Mouse (Mus musculus) liver, adult (tissue): ENCODE results near the gene Sec61b.

Source experiments
- GATA4 ChIP-seq: IDR thresholded peaks from 2 replicates; pipeline ENCODE4 v1.6.1; 2014; ENCODE audit warnings: mild to moderate bottlenecking, low read length; ENCODE audit not compliant: insufficient replicate concordance

Gene Sec61b

DNA sequence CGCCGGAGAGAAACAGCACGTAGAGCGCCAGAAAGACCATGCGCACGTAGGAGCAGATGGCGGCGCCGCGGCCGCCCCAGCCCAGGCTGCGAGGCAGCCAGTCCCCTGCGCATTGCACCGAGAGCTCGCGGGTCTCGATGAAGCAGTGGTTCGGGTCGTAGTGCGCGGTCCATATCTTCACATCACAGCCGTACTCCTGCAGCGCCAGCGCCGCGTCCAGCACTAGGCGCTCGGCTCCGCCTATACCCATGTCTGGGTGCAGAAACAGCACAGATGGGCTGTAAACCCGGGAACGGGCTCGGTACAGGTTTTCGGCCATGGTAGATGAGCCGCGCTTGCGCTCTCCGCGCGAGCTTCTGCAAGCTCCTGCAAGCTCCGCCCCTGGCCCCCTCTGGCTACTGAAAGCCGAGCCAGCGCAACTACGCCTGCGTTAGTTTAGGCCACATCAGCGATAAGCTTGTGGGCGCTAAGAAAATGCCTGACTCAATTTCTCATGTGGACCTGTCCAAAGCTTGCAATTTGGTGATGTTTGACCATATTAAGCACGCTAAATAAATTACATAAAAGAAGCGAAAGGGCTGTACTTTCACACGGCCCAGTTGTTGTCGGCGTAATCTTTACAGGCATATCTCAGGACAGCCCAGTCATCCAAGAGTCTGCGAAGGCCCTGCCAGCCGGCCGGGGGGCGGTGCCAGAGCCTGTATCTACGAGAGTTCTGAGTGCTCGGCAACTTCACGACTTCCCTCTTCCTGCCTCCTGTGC lies at the start of gene Sec61b, which contains the start of gene Alg2:
TSS of gene Sec61b (plus strand) at position 691 of the 762 bp plus-strand sequence.
TSS of gene Alg2 (minus strand) at position 366 of the 762 bp plus-strand sequence.
- TF ChIP-seq GATA4 = peak; percentile 92

DNA sequence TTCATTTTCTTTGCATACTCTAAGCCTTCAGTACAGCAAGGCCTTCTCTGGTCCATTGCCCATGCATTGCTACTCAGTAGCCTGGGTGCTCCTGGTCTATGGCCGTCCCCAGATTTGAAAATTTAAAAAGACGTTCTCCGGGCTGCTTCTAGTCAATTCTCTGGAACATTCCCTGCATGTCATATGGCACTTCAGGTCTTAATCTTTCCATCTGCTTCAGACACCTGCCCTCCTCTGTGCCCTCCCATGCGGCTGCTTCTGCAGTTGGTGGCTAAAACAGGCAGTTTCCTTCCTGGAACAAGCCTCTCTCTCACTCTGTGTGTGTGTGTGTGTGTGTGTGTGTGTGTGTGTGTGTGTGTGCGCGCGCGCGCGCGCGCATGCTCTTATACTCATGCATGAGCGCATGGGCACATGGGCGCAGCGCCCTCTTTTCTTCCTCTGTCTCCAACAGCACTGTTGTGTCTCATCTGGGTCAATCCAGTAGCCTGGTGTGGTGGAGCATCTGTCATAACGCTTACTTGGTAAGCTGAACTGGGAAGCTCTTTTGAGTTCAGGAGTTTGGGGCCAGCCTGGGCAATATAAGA lies 49.1 kb upstream of the Sec61b start:
- TF ChIP-seq GATA4 = no peak

DNA sequence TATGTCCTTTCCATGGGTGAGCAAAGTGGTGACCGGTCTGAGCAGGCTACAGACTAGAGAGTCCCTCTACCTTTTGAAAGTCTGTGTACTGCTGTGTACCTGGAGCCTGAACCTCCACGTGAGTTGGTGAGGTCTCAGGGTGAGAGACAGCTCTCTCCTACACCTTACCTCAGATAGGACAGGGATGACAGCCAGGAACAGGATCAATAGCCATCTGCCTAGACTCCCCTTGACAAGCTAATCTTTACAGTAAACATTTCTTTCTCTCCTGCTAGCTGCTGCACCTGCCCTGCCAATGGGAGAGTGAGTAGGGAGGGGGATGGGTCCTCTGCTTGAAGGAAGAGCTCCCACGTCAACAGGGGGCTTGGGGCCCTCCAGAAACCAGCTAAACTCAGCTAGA lies 46.9 kb upstream of the Sec61b start:
- TF ChIP-seq GATA4 = no peak

DNA sequence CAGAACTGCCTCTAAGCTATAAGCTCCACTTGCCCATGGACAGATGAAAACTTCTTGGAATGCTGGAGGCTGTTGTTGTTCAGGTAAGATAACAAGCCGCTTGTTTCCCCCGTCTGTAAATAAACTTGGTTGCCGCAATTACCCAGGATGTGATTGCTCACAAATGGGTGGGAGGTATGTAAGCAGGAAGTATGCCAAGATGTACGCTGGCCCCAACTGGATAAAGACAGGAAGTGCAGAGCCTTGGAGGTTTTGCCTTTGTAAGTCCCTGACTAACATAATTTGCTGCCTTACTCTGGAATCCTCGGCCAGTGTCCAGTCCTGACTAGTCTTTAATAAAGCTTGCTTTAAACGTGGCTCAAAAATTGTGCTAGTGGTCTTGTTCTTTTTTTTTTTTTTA lies 43.9 kb upstream of the Sec61b start:
- TF ChIP-seq GATA4 = no peak

DNA sequence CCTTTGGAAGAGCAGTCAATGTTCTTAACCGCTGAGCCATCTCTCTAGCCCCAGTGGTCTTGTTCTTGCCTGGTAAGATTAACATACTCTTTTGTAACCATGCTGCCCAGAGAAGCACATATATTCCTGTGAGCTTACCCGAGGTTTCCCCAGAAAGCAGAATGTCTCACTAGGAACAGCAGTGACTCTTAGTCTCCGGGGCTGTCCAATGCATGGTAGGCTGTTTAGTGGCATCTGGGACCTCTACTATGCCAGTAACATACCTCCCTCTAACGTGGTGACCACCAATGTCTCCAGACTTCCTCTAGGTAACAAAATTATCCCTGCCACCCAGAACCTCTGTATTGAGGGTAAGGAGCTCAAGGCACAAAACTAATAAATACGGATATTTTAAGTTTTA lies 43.4 kb upstream of the Sec61b start:
- TF ChIP-seq GATA4 = no peak

DNA sequence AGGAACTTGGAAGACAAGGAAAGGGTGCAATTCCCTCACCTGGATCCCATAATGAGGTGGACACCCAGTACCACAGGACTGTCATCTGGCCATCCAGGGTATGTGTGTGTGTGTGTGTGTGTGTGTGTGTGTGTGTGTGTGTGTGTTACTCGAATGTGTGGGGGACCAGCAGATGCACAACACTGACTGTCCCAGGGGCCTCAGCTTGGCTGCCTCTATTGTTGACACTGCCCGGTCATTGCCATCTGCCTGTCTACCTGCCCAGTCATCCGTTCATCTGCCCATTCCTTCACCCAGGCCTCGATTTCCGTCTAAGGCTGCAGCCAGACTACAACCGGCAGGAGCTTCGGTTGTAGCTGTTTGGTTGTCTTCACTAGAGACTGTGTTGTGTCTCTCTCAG lies 41.7 kb upstream of the Sec61b start:
- TF ChIP-seq GATA4 = no peak

DNA sequence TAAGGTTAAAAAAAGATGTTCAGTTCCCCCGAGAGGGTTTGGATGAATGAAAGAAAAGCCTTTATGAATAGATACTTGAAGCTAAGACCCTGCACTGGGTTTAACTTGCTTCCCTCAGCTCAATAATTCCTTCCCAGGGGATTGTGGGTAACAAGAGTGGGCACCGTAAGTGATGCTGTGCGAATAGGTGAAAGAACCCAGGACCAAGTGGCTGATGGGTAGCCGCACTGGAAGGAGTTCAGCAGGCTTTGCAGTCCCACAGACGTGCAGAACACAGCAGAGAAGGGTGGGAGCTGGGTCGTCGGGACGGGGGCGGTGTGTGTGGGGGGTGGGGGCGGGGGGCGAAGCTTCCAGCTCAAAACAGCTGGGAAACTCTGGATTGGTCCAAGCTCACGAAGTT lies 39.3 kb upstream of the Sec61b start:
- TF ChIP-seq GATA4 = no peak

DNA sequence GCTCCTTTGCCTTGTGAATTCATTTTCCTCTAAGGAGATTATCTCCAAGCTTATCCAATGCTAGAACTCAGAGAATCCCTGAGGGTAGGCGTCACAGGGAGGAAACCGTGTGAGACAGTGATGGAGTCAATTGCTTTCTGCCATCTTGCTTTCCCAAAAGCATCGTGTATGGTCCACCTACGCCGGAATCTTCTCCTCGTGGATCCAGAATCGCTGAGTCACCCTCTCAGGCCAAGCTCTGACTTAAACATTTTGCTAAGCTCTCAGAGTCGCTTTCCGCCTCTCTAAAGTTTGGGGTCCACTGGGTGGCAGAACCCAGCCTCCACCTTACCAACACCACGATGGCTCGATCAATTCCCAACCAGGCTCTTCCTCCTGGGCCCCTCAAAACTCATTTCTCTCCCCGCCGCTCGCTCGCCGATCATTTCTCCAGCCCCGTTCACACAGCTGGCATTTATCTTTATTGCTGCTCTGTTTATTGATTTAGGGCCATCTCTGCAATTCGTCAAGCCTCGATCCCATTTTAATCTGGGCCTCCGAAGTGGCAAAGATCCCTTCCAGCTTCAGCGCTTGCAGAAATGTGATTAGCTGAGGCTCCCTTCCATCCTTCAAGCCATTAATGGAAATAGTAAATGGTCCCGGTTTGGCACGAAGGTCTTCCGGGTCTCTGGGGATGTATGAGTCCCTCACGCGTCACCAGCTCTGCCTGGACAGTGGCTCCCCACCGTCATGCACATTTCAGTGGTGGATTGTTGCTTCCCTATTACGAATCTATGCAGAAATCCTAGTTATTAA lies 38.7 kb upstream of the Sec61b start:
- no peak for TF ChIP-seq GATA4

DNA sequence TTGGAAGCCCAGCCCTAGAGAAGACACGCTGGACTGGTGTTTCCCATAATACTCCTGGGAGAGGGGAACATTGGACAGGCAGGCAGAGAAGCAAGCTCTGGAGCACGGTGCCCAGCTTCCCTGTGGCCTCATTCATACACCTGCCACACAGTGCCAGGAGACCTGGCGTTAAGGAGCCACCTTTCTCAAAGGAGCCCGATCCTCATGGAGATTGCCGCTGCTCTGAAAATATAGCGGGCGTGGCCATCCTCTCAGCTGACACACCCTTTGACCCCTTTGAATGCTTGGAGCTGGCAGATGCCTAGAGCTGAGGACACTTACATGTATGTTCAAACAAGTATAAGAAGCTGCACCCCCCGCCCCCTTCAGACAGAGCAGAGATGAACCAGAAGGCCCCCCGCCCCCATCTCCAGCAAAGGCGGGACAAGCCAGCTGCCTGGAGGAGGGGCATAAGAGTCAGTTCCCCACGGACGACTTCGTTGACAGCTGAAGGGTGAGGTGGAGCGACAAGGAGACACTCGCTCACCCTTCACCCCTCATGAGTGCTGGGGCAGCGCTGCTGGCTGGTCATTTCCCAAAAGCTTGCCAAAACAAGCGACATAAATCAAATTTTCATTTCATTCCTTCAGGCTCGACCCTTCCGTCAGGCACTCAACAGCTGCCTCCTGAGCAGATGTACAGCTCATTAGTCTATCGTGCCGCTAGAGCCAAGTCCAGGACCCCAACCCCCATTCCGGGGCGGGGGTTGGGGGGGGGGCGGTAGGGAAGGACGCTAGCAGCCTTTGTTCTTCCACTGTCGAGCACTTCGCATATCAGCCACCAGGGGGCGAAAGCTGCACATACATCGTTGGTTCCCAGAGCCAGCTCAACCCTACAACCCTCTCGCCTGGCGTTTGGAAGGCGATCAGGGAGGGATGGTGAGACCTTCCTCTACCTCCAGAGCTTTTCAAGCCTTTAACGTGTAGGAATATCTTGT lies 36.8 kb upstream of the Sec61b start:
- TF ChIP-seq GATA4 = no peak

DNA sequence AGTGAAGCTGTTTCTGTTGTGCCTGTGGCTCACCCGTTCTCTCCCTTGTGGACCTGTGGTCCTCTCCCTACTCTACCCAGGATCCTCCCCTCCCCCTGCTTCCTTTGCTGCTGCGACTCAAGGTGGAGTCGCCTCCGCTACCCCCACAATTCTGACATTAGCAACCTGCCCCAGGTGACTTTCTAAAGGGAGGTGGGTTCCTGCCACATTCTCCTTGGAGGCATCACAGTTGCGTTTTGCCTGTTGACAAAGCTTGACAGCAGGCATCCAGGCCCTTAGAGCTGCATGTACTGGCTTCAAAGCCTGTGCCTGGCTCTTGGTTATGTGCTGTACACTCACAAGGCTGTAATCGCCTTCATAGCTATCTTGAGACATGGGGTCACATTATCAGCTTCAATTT lies 35.5 kb upstream of the Sec61b start:
- TF ChIP-seq GATA4 = no peak

DNA sequence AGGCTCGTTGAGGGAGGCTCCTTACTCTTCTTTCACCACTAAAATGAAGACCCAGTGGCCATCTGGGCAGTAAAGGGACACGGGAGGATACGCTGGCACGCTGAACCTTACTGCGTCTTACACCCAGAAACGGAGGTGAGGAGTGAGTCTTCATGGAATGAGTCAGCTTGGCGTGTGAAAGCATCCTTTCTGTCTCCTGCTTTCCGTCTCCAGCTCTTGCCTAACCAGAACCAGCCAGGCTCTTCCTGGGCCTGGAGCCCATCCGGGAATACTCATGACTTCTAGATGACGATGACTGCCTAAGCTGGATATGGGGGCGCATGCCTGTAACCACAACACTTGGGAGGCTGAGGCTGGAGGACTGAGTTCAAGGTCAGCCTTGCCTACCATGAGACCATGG lies 33.5 kb upstream of the Sec61b start:
- TF ChIP-seq GATA4 = no peak

DNA sequence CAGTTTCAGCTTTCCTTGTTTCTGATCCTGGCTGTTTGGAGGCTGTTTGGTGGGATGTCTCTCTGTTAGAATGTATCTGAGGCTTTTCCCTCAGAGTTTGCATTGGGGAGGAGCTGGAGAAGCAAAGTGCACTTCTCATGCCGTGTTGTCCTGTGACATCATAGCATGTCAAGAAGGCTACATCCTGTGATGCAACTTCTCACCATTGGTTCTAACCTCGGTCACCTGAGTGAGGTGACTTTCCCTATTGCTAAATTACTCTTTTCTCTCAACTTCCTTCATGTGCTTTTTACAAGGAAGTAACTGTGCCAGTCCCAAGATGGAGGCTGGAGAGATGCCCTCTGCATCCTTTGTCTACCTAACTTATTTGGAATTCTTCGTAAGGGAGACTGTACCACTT lies 25.9 kb upstream of the Sec61b start:
- TF ChIP-seq GATA4 = no peak

DNA sequence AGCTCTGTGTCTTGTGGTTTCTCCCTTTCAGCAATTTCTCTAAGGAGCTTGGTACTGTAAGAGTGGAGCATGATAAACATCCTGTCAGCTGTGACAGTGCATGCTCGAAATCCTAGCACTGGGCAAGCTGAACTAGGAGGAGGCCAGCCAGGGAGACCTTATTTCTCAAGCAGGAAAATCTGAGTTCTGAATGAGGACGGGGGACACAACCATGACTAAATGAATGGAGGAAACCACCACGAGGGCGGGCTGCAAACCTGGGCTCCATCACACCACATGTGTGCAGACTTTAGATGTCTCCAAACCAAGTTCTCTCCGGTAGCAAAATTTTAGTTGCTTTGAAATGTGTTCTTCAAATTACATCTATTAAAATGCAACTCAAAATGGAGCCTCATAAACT lies 25.3 kb upstream of the Sec61b start:
- TF ChIP-seq GATA4 = no peak

DNA sequence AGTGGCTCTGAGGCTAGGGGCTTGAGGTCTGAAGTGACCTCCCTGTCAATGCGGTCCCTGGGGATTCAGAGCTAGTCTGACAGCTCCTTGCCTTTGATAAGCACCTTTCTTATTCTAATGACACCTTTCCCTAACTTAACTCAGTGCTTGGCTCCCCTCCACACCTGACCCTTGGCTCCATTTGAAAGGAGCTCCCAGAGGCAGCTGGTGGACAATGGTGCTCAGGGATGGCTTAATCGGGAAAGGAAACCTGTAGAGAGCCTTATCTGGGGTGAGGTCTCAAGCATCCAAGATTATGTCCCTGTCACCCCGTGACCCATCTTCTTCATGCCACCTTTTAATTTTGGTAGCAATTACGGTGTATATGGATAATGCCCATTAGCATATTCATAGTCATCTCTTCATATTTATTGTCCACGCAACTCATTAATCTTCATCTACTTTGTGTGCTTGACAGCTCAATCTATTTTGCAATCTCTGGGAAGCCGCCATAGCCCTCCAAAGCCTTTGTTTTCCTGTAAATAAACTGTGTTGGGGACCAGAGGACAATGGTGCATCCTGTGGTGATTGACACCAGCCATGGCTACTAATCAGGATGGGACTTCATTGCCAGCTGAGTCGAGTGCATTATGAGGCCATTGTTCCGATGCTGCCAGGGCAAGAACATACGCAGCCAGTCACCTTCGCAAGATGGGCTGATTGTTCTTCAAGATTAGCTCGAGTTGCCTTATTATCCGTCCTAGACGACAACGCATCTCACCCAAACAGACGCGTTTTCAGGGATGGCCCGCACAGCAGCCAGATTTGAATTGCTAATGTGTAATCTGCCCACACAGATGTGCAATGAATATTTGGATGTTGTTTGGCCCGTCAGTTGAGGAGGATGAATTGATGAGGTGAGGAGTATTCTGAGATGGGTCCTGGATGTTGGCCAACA lies 24.6 kb upstream of the Sec61b start:
- TF ChIP-seq GATA4 = no peak
